Mouse (Mus musculus) MEL-GATA-1-ER (cell line): ENCODE data around the gene Map4k2.

ENCODE experiments used
- DNase-seq: peaks from one replicate; pipeline ENCODE4 v3.0.0-alpha.2; 2012; ENCODE audit warnings: low read depth; ENCODE audit errors: extremely low read depth

Gene Map4k2

DNA sequence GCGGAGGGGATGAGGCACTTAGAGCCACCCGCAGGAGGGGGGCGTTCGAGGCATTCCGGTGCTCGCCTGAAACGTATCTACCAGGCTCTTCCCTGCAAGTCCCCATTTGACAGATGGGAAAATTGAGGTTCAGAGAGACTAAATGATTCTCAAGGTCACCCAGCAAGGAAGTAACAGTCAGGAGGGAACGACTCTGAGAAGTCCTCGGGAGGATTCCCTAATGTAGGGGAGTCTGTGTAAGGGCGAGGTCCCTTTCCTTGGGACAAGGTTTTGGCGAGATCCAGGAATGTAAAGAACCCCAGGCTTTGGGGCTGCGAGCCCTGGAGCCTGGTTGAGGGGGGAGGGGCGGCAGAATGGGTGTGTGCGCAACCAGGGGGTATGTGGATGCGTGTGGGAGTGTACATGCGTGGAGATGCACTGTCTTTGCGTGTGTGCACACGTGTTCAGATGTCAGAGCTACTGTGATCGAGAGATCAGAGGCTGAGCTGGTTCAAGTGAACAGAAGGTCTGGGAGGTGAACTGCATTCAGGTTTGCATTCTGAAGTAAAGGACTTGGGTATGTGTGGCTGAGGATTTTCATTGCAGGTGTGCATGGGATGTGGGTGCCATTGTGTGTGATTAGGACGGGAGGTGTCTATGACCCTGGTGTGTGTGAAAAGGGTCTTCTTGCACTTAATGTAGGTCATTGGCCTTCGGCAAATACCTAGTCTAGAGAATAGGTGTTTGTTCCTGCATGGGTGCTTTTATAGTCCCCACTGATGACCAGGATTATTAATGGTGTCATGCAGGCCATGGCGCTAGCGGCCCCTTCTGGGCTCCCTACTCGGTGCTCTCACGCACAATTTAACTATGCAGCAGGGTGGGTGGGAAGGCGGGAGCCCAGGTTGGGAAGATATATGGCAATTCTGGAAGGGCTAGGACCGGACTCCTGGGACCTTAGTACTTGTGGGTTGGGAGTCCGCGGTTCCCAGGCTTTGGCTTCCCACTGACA is 59.5 kb downstream of the Map4k2 start:
- peak; percentile 33 for DNase-seq

DNA sequence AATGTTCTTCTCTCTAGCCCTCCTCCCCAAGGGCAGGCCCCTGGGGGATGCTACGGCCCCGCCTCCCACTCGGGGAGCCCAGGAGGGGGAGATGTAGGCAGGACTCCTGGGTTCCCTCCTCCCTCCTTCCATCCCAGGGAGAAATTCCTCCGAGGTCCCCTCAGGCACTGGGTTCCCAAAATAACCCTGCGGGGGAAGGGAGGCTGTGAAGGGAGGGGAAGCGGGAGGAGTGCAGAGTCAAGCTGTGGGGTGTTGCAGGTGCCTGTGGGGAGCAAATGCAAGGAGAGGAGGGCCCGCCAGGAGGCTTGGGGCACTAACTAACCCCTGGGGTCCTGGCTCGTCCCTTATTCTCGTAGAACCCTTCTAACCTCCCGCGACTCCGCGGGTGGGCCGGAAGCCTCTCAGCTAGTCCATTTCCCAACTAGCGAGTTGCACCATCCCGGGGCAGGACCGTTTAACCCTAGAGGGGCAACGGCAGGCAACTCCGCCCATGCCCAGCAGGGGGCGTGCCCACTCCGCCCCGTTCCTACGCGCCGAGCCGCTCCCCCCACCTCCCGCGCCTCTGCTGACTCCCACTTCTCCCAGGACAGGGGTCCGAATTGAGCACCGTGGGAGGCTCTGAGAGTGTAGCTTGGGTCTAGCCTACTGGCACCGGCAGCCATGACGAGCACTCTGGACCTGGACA is 60.3 kb downstream of the Map4k2 start:
- DNase-seq = peak; percentile 34

DNA sequence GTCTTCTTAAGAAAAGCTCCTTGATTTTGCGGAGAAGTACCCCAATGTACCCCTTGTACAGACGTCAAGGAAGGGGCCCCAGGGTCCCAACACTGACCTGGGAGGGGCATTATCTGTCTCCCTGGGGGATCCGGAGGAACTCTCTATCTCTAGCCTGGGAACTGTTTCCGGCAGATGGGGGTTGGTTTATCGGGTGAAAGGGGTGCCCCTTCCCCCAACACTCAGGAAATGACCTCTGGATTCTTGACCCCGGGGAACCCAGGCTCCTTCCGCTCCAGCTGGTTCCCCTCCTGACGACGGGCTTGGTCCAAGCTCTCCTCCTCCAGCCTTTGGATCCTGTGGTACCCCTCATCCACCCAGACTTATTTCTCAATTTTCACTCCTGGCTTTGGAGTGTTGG is 61.0 kb downstream of the Map4k2 start:
- peak; percentile 30 for DNase-seq

DNA sequence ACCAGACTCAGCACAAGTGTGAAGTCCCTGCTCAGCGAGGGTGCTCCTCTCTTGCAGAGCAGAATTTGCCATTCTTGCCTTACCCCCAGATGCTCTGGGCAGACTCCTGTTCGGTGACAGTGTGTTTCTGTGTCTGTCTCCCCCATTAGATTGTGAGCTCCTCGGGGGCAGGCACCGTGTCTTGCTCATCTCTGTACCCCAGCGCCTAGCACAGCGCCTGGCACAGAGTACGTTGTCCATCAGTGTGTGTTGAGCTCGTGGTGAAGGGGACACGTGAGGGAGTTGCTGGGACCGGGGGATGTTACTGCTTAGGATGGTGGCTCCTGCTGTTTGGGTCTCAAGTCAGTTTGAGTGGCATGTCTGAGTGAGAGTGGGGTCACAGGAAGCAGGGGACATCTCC is 62.9 kb downstream of the Map4k2 start:
- DNase-seq = no peak
